ENCODE assay signal across 8 mouse cellular contexts in the genomic region with DNA sequence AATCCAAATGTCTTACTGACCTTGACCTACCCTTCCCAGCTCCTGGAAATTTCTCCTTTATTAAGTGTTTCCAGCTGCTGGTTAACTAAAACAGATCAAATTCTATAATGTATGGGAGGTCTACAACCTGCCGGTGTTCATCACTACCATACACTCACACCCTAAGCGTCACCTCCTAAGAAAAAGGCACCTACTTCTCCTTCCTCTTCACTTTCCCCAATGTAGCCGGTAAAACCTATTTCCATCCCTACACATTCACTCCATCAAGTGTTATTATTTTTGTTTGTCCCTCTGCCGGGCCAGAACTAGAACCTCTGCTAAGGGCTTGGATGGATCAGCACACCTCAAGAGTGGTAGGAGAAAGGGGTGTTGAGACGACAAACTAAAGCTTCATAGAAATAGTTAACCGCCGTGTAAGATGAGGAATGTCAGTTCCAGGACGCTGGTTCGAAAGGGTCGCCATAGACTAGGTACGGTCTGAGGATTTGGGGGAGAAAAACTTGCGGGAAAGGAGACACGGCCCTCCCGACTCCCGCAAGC. TPM values are rescaled to one million over a fixed set of nuclear protein-coding genes. Genes with fewer than 3 reads are reported as not detected.
A peak's percentile ranks its signal among the peaks of the same experiment; 100 is the strongest.
DNase-seq lines count a peak whose midpoint lies in the region; ATAC-seq and TF ChIP-seq lines count a peak whose summit lies in the region.

No protein-coding gene starts in this region.

- H3K9me3 ChIP-seq in heart, embryonic 10.5 days = no peaks in the 10 kb centered on the region
- no peaks in the 10 kb centered on the region for H3K9me3 ChIP-seq in ES-E14 (ENCODE audit: control insufficient read depth, insufficient read depth, low read depth, low read length)
- H3K9me3 ChIP-seq in forebrain, postnatal 0 days (ENCODE audit: low read length) = no peaks in the 10 kb centered on the region

- peak overlapping the region; percentile 95 for H3K27ac ChIP-seq in heart, embryonic 10.5 days
- no peak overlapping the region for H3K27ac ChIP-seq in ES-E14 (ENCODE audit: insufficient read depth, low read depth, low read length, poor library complexity, severe bottlenecking)
- H3K27ac ChIP-seq in forebrain, postnatal 0 days (ENCODE audit: low read depth, low read length) = peak overlapping the region; percentile 66

- no peaks in the 10 kb centered on the region for H3K27me3 ChIP-seq in heart, embryonic 10.5 days (ENCODE audit: insufficient read depth, poor library complexity, severe bottlenecking)
- no peaks in the 10 kb centered on the region for H3K27me3 ChIP-seq in forebrain, postnatal 0 days (ENCODE audit: insufficient read depth, low read length)

- H3K4me3 ChIP-seq in heart, embryonic 10.5 days = peak overlapping the region; percentile 92
- peak overlapping the region; percentile 73 to 99 for H3K4me3 ChIP-seq in ES-E14 (ENCODE audit: insufficient read depth in 1 of 2, low read depth in 1 of 2, low read length in 2 of 2, poor library complexity in 1 of 2, severe bottlenecking in 1 of 2)
- peak overlapping the region; percentile 67 for H3K4me3 ChIP-seq in forebrain, postnatal 0 days (ENCODE audit: low read depth, low read length)

- H3K4me2 ChIP-seq in forebrain, postnatal 0 days (ENCODE audit: low read depth) = peak overlapping the region; percentile 96

- peak; percentile 64 for ATAC-seq in forebrain, postnatal 0 days
- peak; percentile 6; the same call in 1 of the 2 replicates for ATAC-seq in megakaryocyte, adult 5-6 weeks (ENCODE audit: poor library complexity, severe bottlenecking)

- intact Hi-C loops in heart, postnatal 36 days (cut with DNase I) = loop anchor here (1.0 kb wide), 1 partner anchor 36 kb away; a partner anchor contains a TSS
- intact Hi-C loops in gastrocnemius, postnatal 36 days (cut with DNase I) = loop anchor here (5.0 kb wide), 1 partner anchor 35 kb away; a partner anchor contains a TSS

- H3K4me1 ChIP-seq in heart, embryonic 10.5 days = peaks cover 22% of the 10 kb centered on the region
- peaks cover 4 to 8% of the 10 kb centered on the region in 2 experiments; a peak in 3 of 4 replicates for H3K4me1 ChIP-seq in ES-E14 (ENCODE audit: control insufficient read depth in 2 of 2, insufficient read depth in 2 of 2, low read length in 2 of 2, poor library complexity in 1 of 2)
- peaks cover 6% of the 10 kb centered on the region for H3K4me1 ChIP-seq in forebrain, postnatal 0 days (ENCODE audit: insufficient read depth)

- peak overlapping the region; percentile 82 for H3K9ac ChIP-seq in ES-E14 (ENCODE audit: insufficient read depth, low read depth, low read length, poor library complexity, severe bottlenecking)
- H3K9ac ChIP-seq in forebrain, postnatal 0 days = peak overlapping the region; percentile 82

- in situ Hi-C loops in ES-E14 (cut with MboI; ENCODE audit: low sequenced_read_pairs in 2 of 2, unreplicated experiment in 2 of 2) = no loop called here

- 8% methylated on average over 15 of the region's 15 CpGs for WGBS in heart, embryonic 10.5 days
- WGBS in forebrain, postnatal 0 days = 5% methylated on average over 15 of the region's 15 CpGs

- H3K36me3 ChIP-seq in heart, embryonic 10.5 days = peaks cover 30% of the 10 kb centered on the region
- peaks cover 11% of the 10 kb centered on the region for H3K36me3 ChIP-seq in ES-E14 (ENCODE audit: control insufficient read depth, insufficient read depth, low read length, poor library complexity, severe bottlenecking)
- no peaks in the 10 kb centered on the region for H3K36me3 ChIP-seq in forebrain, postnatal 0 days (ENCODE audit: insufficient read depth)

- TF ChIP-seq CTCF in forebrain, postnatal 0 days (IDR thresholded peaks at IDR 0.05; ENCODE audit: low read depth) = no peak

- no peak for DNase-seq in heart, embryonic 10.5 days (ENCODE audit: low spot score)
- DNase-seq in heart, postnatal 36 days = no peak
- no peak for DNase-seq in ES-E14 (ENCODE audit: low read depth, low spot score)
- DNase-seq in forebrain, postnatal 0 days = no peak
- no peak for DNase-seq in adrenal gland, postnatal 4 days (ENCODE audit: low spot score in 2 of 2)
- no peak for DNase-seq in gastrocnemius, postnatal 36 days
- no peak for DNase-seq in thymus, adult 18-20 months

TF ChIP-seq in ES-E14, 5 proteins besides CTCF, POLR2A, EP300 and RAD21:
- TF ChIP-seq HCFC1 (IDR thresholded peaks at IDR 0.05; ENCODE audit: borderline replicate concordance, insufficient read depth, low read length) = no peak
- no peak for TF ChIP-seq CHD2 (IDR thresholded peaks at IDR 0.05; ENCODE audit: low read depth, low read length)
- TF ChIP-seq ZC3H11A (IDR thresholded peaks at IDR 0.05; ENCODE audit: borderline replicate concordance, low read depth, low read length) = no peak
- TF ChIP-seq ZNF384 (IDR thresholded peaks at IDR 0.05; ENCODE audit: low read depth, low read length) = no peak
- TF ChIP-seq MAFK (IDR thresholded peaks at IDR 0.05; ENCODE audit: insufficient read depth, low read depth, low read length) = no peak

RNA-seq across cellular contexts. Expression of a gene that starts 0.4 kb away (rescaled TPM):
- 16.6 and 20.7 TPM in 2 replicates for polyA plus RNA-seq in heart, embryonic 10.5 days (2016; fragmentation: Nextera tagmentation; extraction: Ambion mirVana)
- 10 to 100 TPM; 12.2 to 15.5 TPM for total RNA-seq in heart, postnatal 36 days (2021)
- total RNA-seq in ES-E14 (2012; rRNA removed) = 11.8 TPM in 2 replicates
- 23.0 and 24.8 TPM in 2 replicates for total RNA-seq in forebrain, postnatal 0 days (2014; rRNA removed)
- 11.9 and 13.2 TPM in 2 replicates for polyA plus RNA-seq in forebrain, postnatal 0 days (2015; fragmentation: Nextera tagmentation; extraction: Ambion mirVana)
- total RNA-seq in megakaryocyte, adult 5-6 weeks (2015) = 20.0 and 24.7 TPM in 2 replicates
- 9.9 and 11.8 TPM in 2 replicates for total RNA-seq in megakaryocyte, adult 5-6 weeks (2017)
- total RNA-seq in adrenal gland, postnatal 4 days (2021) = 10 to 100 TPM; 30.6 to 32.2 TPM
- 10 to 100 TPM; 12.6 to 14.3 TPM for total RNA-seq in gastrocnemius, postnatal 36 days (2021)

RNA-seq across cellular contexts. Expression of a gene that starts 0.5 kb away (rescaled TPM):
- polyA plus RNA-seq in heart, embryonic 10.5 days (2016; fragmentation: Nextera tagmentation; extraction: Ambion mirVana) = 20.6 and 21.8 TPM in 2 replicates
- total RNA-seq in heart, postnatal 36 days (2021) = under 1 TPM; 0.27 to 0.75 TPM
- total RNA-seq in ES-E14 (2012; rRNA removed) = 24.3 and 26.1 TPM in 2 replicates
- 2.1 and 4.7 TPM in 2 replicates for total RNA-seq in forebrain, postnatal 0 days (2014; rRNA removed)
- polyA plus RNA-seq in forebrain, postnatal 0 days (2015; fragmentation: Nextera tagmentation; extraction: Ambion mirVana) = 1.2 and 2.5 TPM in 2 replicates
- total RNA-seq in megakaryocyte, adult 5-6 weeks (2015) = 7.3 and 8.1 TPM in 2 replicates
- total RNA-seq in megakaryocyte, adult 5-6 weeks (2017) = 19.7 and 22.0 TPM in 2 replicates
- total RNA-seq in adrenal gland, postnatal 4 days (2021) = 1 to 10 TPM; 7.5 to 7.6 TPM
- total RNA-seq in gastrocnemius, postnatal 36 days (2021) = under 1 TPM; 0.22 to 0.64 TPM

RNA-seq across cellular contexts. Expression of a gene that starts 25.9 kb away (rescaled TPM):
- not detected in 2 replicates for polyA plus RNA-seq in heart, embryonic 10.5 days (2016; fragmentation: Nextera tagmentation; extraction: Ambion mirVana)
- total RNA-seq in heart, postnatal 36 days (2021) = not detected
- total RNA-seq in ES-E14 (2012; rRNA removed) = 4.1 and 4.6 TPM in 2 replicates
- not detected in 2 replicates for total RNA-seq in forebrain, postnatal 0 days (2014; rRNA removed)
- polyA plus RNA-seq in forebrain, postnatal 0 days (2015; fragmentation: Nextera tagmentation; extraction: Ambion mirVana) = not detected in 2 replicates
- total RNA-seq in megakaryocyte, adult 5-6 weeks (2015) = not detected in 2 replicates
- total RNA-seq in megakaryocyte, adult 5-6 weeks (2017) = not detected in 2 replicates
- total RNA-seq in adrenal gland, postnatal 4 days (2021) = not detected
- total RNA-seq in gastrocnemius, postnatal 36 days (2021) = not detected

RNA-seq across cellular contexts. Expression of a gene that starts 35.3 kb away (rescaled TPM):
- 4.8 and 7.9 TPM in 2 replicates for polyA plus RNA-seq in heart, embryonic 10.5 days (2016; fragmentation: Nextera tagmentation; extraction: Ambion mirVana)
- total RNA-seq in heart, postnatal 36 days (2021) = under 1 TPM; 0.39 to 0.62 TPM
- total RNA-seq in ES-E14 (2012; rRNA removed) = 1.2 and 2.8 TPM in 2 replicates
- total RNA-seq in forebrain, postnatal 0 days (2014; rRNA removed) = 1.4 and 1.8 TPM in 2 replicates
- 1.2 and 1.3 TPM in 2 replicates for polyA plus RNA-seq in forebrain, postnatal 0 days (2015; fragmentation: Nextera tagmentation; extraction: Ambion mirVana)
- total RNA-seq in megakaryocyte, adult 5-6 weeks (2015) = 5.2 and 11.7 TPM in 2 replicates
- total RNA-seq in megakaryocyte, adult 5-6 weeks (2017) = 1.8 and 3.4 TPM in 2 replicates
- 1 to 10 TPM; 3.3 to 3.4 TPM for total RNA-seq in adrenal gland, postnatal 4 days (2021)
- not detected for total RNA-seq in gastrocnemius, postnatal 36 days (2021)

RNA-seq across cellular contexts. Expression of a gene that starts 36.4 kb away (rescaled TPM):
- polyA plus RNA-seq in heart, embryonic 10.5 days (2016; fragmentation: Nextera tagmentation; extraction: Ambion mirVana) = 4.4 and 8.5 TPM in 2 replicates
- 1 to 10 TPM; 5.0 to 5.4 TPM for total RNA-seq in heart, postnatal 36 days (2021)
- total RNA-seq in ES-E14 (2012; rRNA removed) = 20.5 and 23.5 TPM in 2 replicates
- 28.8 and 33.9 TPM in 2 replicates for total RNA-seq in forebrain, postnatal 0 days (2014; rRNA removed)
- polyA plus RNA-seq in forebrain, postnatal 0 days (2015; fragmentation: Nextera tagmentation; extraction: Ambion mirVana) = 5.1 and 7.6 TPM in 2 replicates
- total RNA-seq in megakaryocyte, adult 5-6 weeks (2015) = 52.7 and 55.5 TPM in 2 replicates
- 45.4 and 57.0 TPM in 2 replicates for total RNA-seq in megakaryocyte, adult 5-6 weeks (2017)
- total RNA-seq in adrenal gland, postnatal 4 days (2021) = 10 to 100 TPM; 16.7 to 19.6 TPM
- 10 to 100 TPM; 12.5 to 20.2 TPM for total RNA-seq in gastrocnemius, postnatal 36 days (2021)
